Mouse (Mus musculus): Measurements from ENCODE around the gene Gm42688. TPM values are rescaled to one million over a fixed set of nuclear protein-coding genes. Genes with fewer than 3 reads are reported as not detected.
"Not testable (repeated sequence)": the region's sequence is repeated elsewhere in the genome, so short reads cannot be mapped to it uniquely, and the experiment has no call there.

The Gm42688 gene
- polyA plus RNA-seq, 1 experiment from 2014 or later: 3.5 TPM

- Histone ChIP-seq H3K4me3 (ENCODE audit: low read length) (no peak overlapping the region), H3K4me2 (replicated peaks; ENCODE audit: low read depth, low read length) (no peak overlapping the region), H3K27ac (ENCODE audit: low read depth, low read length) (no peak overlapping the region), H3K9me3 (ENCODE audit: control insufficient read depth, low read length) (no peaks in the 10 kb centered on the region), H3K9ac (ENCODE audit: low read depth, low read length) (no peak overlapping the region), H3K4me1 (ENCODE audit: control insufficient read depth, insufficient read depth, low read length) (peaks cover 5% of the 10 kb centered on the region; the same call in 1 of the 2 replicates), H3K36me3 (ENCODE audit: control insufficient read depth, insufficient read depth, low read length) (peaks cover 31% of the 10 kb centered on the region; the same call in 1 of the 2 replicates), H3K27me3 (ENCODE audit: control insufficient read depth, insufficient read depth, low read length) (no peaks in the 10 kb centered on the region)
- no peak for ATAC-seq (ENCODE audit: low FRiP score, low TSS enrichment)
- 68% methylated on average over 5 of the region's 5 CpGs for WGBS
These were observed 52.1 kb downstream of the Gm42688 start for GRCm38 (mm10) chr6:83153485-83153884.

- 8% methylated on average over 23 of the region's 23 CpGs for WGBS
- peak overlapping the region; percentile 56 for H3K4me3 ChIP-seq (ENCODE audit: low read length)
- H3K9ac ChIP-seq (ENCODE audit: low read depth, low read length): peak overlapping the region; percentile 40; the same call in 1 of the 2 replicates
- H3K36me3 ChIP-seq (ENCODE audit: control insufficient read depth, insufficient read depth, low read length): peaks cover 14% of the 10 kb centered on the region; the same call in 1 of the 2 replicates
- H3K9me3 ChIP-seq (ENCODE audit: control insufficient read depth, low read length): no peaks in the 10 kb centered on the region
- no peak overlapping the region for H3K27ac ChIP-seq (ENCODE audit: low read depth, low read length)
- peaks cover 3% of the 10 kb centered on the region for H3K27me3 ChIP-seq (ENCODE audit: control insufficient read depth, insufficient read depth, low read length)
- peak overlapping the region; percentile 67 for H3K4me2 ChIP-seq (replicated peaks; ENCODE audit: low read depth, low read length)
- ATAC-seq (ENCODE audit: low FRiP score, low TSS enrichment): peak; percentile 28
- peaks cover 5% of the 10 kb centered on the region; the same call in 1 of the 2 replicates for H3K4me1 ChIP-seq (ENCODE audit: control insufficient read depth, insufficient read depth, low read length)
These were observed 54.3 kb downstream of the Gm42688 start for GRCm38 (mm10) chr6:83155552-83156238.

DNA sequence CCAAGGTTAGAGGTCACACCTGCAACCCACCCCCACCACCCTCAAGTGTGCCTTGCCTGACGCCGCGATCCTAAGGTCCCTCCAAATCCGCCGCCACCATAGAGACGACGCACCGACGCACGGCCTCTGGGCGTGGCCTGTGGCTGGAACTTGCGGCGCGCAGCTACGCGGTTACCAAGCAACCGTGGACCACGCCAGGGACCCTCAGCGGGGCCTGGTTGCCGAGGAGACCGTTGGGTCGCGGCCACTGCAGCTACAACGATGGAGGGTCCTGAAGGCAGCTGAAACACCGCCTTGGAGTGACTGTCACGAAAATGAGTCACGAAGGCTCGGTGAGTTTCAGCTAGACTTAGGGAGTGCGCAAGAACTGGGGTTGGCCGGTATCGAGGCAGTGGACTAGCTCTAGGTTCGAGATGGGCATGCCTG, 54.9 kb downstream of the Gm42688 start, which contains the start of the genes Wdr54 and 1700003E16Rik:
Wdr54 (minus strand) TSS at position 139 of the 426 bp plus-strand sequence.
1700003E16Rik (plus strand) TSS at position 146 of the 426 bp plus-strand sequence.
- no peak within 1 kb of the TSS for H3K27ac ChIP-seq (ENCODE audit: low read depth, low read length)
- H3K9ac ChIP-seq (ENCODE audit: low read depth, low read length): peak within 1 kb of the TSS; percentile 40; the same call in 1 of the 2 replicates
- peaks cover 13% of the 10 kb centered on the region; the same call in 1 of the 2 replicates for H3K36me3 ChIP-seq (ENCODE audit: control insufficient read depth, insufficient read depth, low read length)
- 1% methylated on average over 32 of the region's 32 CpGs for WGBS
- H3K4me2 ChIP-seq (replicated peaks; ENCODE audit: low read depth, low read length): peak within 1 kb of the TSS; percentile 67
- peak; percentile 92 for ATAC-seq (ENCODE audit: low FRiP score, low TSS enrichment)
- peaks cover 5% of the 10 kb centered on the region; the same call in 1 of the 2 replicates for H3K4me1 ChIP-seq (ENCODE audit: control insufficient read depth, insufficient read depth, low read length)
- H3K27me3 ChIP-seq (ENCODE audit: control insufficient read depth, insufficient read depth, low read length): peaks cover 9% of the 10 kb centered on the region
- H3K9me3 ChIP-seq (ENCODE audit: control insufficient read depth, low read length): no peaks in the 10 kb centered on the region
- peak within 1 kb of the TSS; percentile 56 for H3K4me3 ChIP-seq (ENCODE audit: low read length)

DNA sequence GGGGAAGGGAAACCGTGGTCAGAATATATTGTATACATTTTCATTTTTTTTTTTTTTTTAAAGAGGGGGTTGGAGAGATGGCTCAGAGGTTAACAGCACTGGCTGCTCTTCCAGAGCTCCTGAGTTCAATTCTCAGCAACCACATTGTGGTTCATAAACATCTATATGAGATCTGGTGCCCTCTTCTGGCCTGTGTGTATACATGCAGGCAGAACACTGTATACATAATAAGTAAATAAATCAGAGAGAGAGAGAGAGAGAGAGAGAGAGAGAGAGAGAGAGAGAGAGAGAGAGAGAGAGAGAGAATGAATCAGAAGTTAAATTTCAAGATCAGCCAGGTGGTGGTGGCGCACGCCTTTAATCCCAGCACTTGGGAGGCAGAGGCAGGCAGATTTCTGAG, 58.0 kb downstream of the Gm42688 start:
- H3K9me3 ChIP-seq (ENCODE audit: control insufficient read depth, low read length); H3K9ac ChIP-seq (ENCODE audit: low read depth, low read length); H3K27ac ChIP-seq (ENCODE audit: low read depth, low read length); H3K4me2 ChIP-seq (replicated peaks; ENCODE audit: low read depth, low read length); ATAC-seq (ENCODE audit: low FRiP score, low TSS enrichment); H3K4me3 ChIP-seq (ENCODE audit: low read length); H3K36me3 ChIP-seq (ENCODE audit: control insufficient read depth, insufficient read depth, low read length): not testable (repeated sequence)
- Histone ChIP-seq H3K4me1 (ENCODE audit: control insufficient read depth, insufficient read depth, low read length) (peaks cover 22% of the 10 kb centered on the region; the same call in 1 of the 2 replicates), H3K27me3 (ENCODE audit: control insufficient read depth, insufficient read depth, low read length) (peaks cover 20% of the 10 kb centered on the region)
- 33% methylated on average over 3 of the region's 3 CpGs for WGBS

MicroRNA genes within 50 kb of the gene (microRNA counts, 519-probe panel; counts per million panel counts)
- microRNA mmu-miR-3470a+mmu-miR-3470b: not detected

Small RNA genes within 50 kb of the gene (microRNA-seq; reads per million reads assigned to microRNA genes)
- gene Mir3470a: not detected

Other genes with a start within 250 kb of the Gm42688 start
- gene Sema4f, start 161.8 kb upstream of the Gm42688 start, polyA plus RNA-seq (2014; fragmentation: Nextera tagmentation; extraction: Ambion mirVana): 0.57 and 0.87 TPM in 2 replicates
- 0.28 and 0.77 TPM in 2 replicates for gene M1ap, start 154.7 kb upstream of the Gm42688 start, polyA plus RNA-seq (2014; fragmentation: Nextera tagmentation; extraction: Ambion mirVana)
- gene Dok1, start 68.1 kb upstream of the Gm42688 start, polyA plus RNA-seq (2014; fragmentation: Nextera tagmentation; extraction: Ambion mirVana): 8.8 and 11.8 TPM in 2 replicates
- gene Loxl3, start 67.4 kb upstream of the Gm42688 start, polyA plus RNA-seq (2014; fragmentation: Nextera tagmentation; extraction: Ambion mirVana): 12.0 and 14.3 TPM in 2 replicates
- gene Aup1, start 47.1 kb upstream of the Gm42688 start, polyA plus RNA-seq (2014; fragmentation: Nextera tagmentation; extraction: Ambion mirVana): 144 and 156 TPM in 2 replicates
- 51.1 and 64.9 TPM in 2 replicates for gene Htra2, start 46.3 kb upstream of the Gm42688 start, polyA plus RNA-seq (2014; fragmentation: Nextera tagmentation; extraction: Ambion mirVana)
- gene Dqx1, start 43.8 kb upstream of the Gm42688 start, polyA plus RNA-seq (2014; fragmentation: Nextera tagmentation; extraction: Ambion mirVana): 1.9 and 2.6 TPM in 2 replicates
- gene Tlx2, start 31.3 kb upstream of the Gm42688 start, polyA plus RNA-seq (2014; fragmentation: Nextera tagmentation; extraction: Ambion mirVana): not detected in 2 replicates
- gene Pcgf1, start 23.7 kb upstream of the Gm42688 start, polyA plus RNA-seq (2014; fragmentation: Nextera tagmentation; extraction: Ambion mirVana): 36.7 and 51.2 TPM in 2 replicates
- gene Lbx2, start 15.2 kb upstream of the Gm42688 start, polyA plus RNA-seq (2014; fragmentation: Nextera tagmentation; extraction: Ambion mirVana): 8.3 and 8.8 TPM in 2 replicates
- 1.6 and 2.4 TPM in 2 replicates for gene Ccdc142, start within 50 bp of the Gm42688 start, polyA plus RNA-seq (2014; fragmentation: Nextera tagmentation; extraction: Ambion mirVana)
- 139 and 169 TPM in 2 replicates for gene Mrpl53, start 7.4 kb downstream of the Gm42688 start, polyA plus RNA-seq (2014; fragmentation: Nextera tagmentation; extraction: Ambion mirVana)
- 37.8 and 57.4 TPM in 2 replicates for gene Mogs, start 13.9 kb downstream of the Gm42688 start, polyA plus RNA-seq (2014; fragmentation: Nextera tagmentation; extraction: Ambion mirVana)
- 123 and 125 TPM in 2 replicates for gene Wbp1, start 19.9 kb downstream of the Gm42688 start, polyA plus RNA-seq (2014; fragmentation: Nextera tagmentation; extraction: Ambion mirVana)
- gene Ino80b, start 23.8 kb downstream of the Gm42688 start, polyA plus RNA-seq (2014; fragmentation: Nextera tagmentation; extraction: Ambion mirVana): 18.8 and 20.0 TPM in 2 replicates
- gene Rtkn, start 33.8 kb downstream of the Gm42688 start, polyA plus RNA-seq (2014; fragmentation: Nextera tagmentation; extraction: Ambion mirVana): 14.9 and 18.0 TPM in 2 replicates
- 6.2 and 8.6 TPM in 2 replicates for gene Wdr54, start 54.8 kb downstream of the Gm42688 start, polyA plus RNA-seq (2014; fragmentation: Nextera tagmentation; extraction: Ambion mirVana)
- 0.94 and 0.96 TPM in 2 replicates for gene 1700003E16Rik, start 54.8 kb downstream of the Gm42688 start, polyA plus RNA-seq (2014; fragmentation: Nextera tagmentation; extraction: Ambion mirVana)
- gene Dctn1, start 64.3 kb downstream of the Gm42688 start, polyA plus RNA-seq (2014; fragmentation: Nextera tagmentation; extraction: Ambion mirVana): 58.6 and 75.0 TPM in 2 replicates
- 0.13 and 0.45 TPM in 2 replicates for gene Slc4a5, start 118.2 kb downstream of the Gm42688 start, polyA plus RNA-seq (2014; fragmentation: Nextera tagmentation; extraction: Ambion mirVana)
- 46.7 and 50.8 TPM in 2 replicates for gene Mthfd2, start 224.3 kb downstream of the Gm42688 start, polyA plus RNA-seq (2014; fragmentation: Nextera tagmentation; extraction: Ambion mirVana)
- gene Mob1a, start 224.4 kb downstream of the Gm42688 start, polyA plus RNA-seq (2014; fragmentation: Nextera tagmentation; extraction: Ambion mirVana): 38.9 and 92.4 TPM in 2 replicates
- 142 and 182 TPM in 2 replicates for gene Bola3, start 247.5 kb downstream of the Gm42688 start, polyA plus RNA-seq (2014; fragmentation: Nextera tagmentation; extraction: Ambion mirVana)